Mouse (Mus musculus) midbrain, embryonic 15.5 days (tissue): ENCODE data around the gene Lxn. TPM values are rescaled to one million over a fixed set of nuclear protein-coding genes. Genes with fewer than 3 reads are reported as not detected.

ENCODE experiments used
- ATAC-seq: fragments of 200-750 bp; cut with Nextera tagmentation; replicated peaks from 2 replicates; pipeline ENCODE4 v1.8.0; 2017; ENCODE audit warnings: moderate TSS enrichment
- H3K27ac ChIP-seq: fragments of 300-500 bp; sonication (generic); 2 replicates; pipeline ENCODE4 v1.5.1; 2015; ENCODE audit warnings: mild to moderate bottlenecking, inconsistent platforms
- H3K27me3 ChIP-seq: fragments of 300-500 bp; sonication (generic); replicated peaks from 2 replicates; pipeline ENCODE4 v1.6.1; 2015; ENCODE audit warnings: inconsistent platforms
- H3K36me3 ChIP-seq: fragments of 300-500 bp; sonication (generic); replicated peaks from 2 replicates; pipeline ENCODE4 v1.6.1; 2015; ENCODE audit warnings: inconsistent platforms
- H3K4me1 ChIP-seq: fragments of 300-500 bp; sonication (generic); 2 replicates; pipeline ENCODE4 v1.6.1; 2015; ENCODE audit warnings: inconsistent platforms
- H3K4me2 ChIP-seq: fragments of 300-500 bp; sonication (generic); 2 replicates; pipeline ENCODE4 v1.6.1; 2015; ENCODE audit warnings: inconsistent platforms, mild to moderate bottlenecking, moderate library complexity
- H3K4me3 ChIP-seq: fragments of 300-500 bp; sonication (generic); 2 replicates; pipeline ENCODE4 v1.5.1; 2015; ENCODE audit warnings: mild to moderate bottlenecking, inconsistent platforms
- H3K9ac ChIP-seq: fragments of 300-500 bp; sonication (generic); 2 replicates; pipeline ENCODE4 v1.6.1; 2015; ENCODE audit warnings: mild to moderate bottlenecking, inconsistent platforms
- H3K9me3 ChIP-seq: fragments of 300-500 bp; sonication (generic); 2 replicates; pipeline ENCODE4 v1.6.1; 2016; ENCODE audit warnings: inconsistent platforms
- WGBS: fragments of 180-500 bp; shearing (Covaris S2); methylation state at CpG from one replicate; pipeline ENCODE4 v1.1.7; 2015; ENCODE audit warnings: mixed read lengths; 5-methylcytosine and 5-hydroxymethylcytosine counted together
- polyA plus RNA-seq: library from polyadenylated mRNA; unstranded; fragments of >200 nt; fragmentation: Nextera tagmentation; extraction: Ambion mirVana; gene quantifications from 2 replicates; pipeline ENCODE4 v1.2.1, GENCODE M21; 2015

Lxn gene
- polyA plus RNA-seq, 1 experiment from 2014 or later = 162 TPM

- H3K27ac ChIP-seq = no peak overlapping the region
- no peaks in the 10 kb centered on the region for H3K4me1 ChIP-seq
- no peaks in the 10 kb centered on the region for H3K27me3 ChIP-seq
- no peak overlapping the region for H3K4me3 ChIP-seq
- H3K4me2 ChIP-seq = no peak overlapping the region
- 65% methylated on average over 4 of the region's 4 CpGs for WGBS
- H3K9me3 ChIP-seq = no peaks in the 10 kb centered on the region
- no peak for ATAC-seq
- no peak overlapping the region for H3K9ac ChIP-seq
- H3K36me3 ChIP-seq = no peaks in the 10 kb centered on the region
Measured at GRCm38 (mm10) chr3:67490156-67490555, 26.4 kb upstream of the Lxn start.

GRCm38 (mm10) chr3:67485233-67485632 is 21.5 kb upstream of the Lxn start:
- no peaks in the 10 kb centered on the region for H3K36me3 ChIP-seq
- no peak for ATAC-seq
- H3K4me1 ChIP-seq = no peaks in the 10 kb centered on the region
- H3K9ac ChIP-seq = no peak overlapping the region
- no peak overlapping the region for H3K27ac ChIP-seq
- no peak overlapping the region for H3K4me3 ChIP-seq
- no peaks in the 10 kb centered on the region for H3K27me3 ChIP-seq
- 81% methylated on average over 2 of the region's 2 CpGs for WGBS
- no peaks in the 10 kb centered on the region for H3K9me3 ChIP-seq
- no peak overlapping the region for H3K4me2 ChIP-seq

- Histone ChIP-seq H3K4me3 (no peak overlapping the region), H3K9ac (no peak overlapping the region), H3K9me3 (no peaks in the 10 kb centered on the region), H3K27ac (no peak overlapping the region), H3K27me3 (no peaks in the 10 kb centered on the region), H3K36me3 (no peaks in the 10 kb centered on the region), H3K4me1 (no peaks in the 10 kb centered on the region), H3K4me2 (no peak overlapping the region)
- no peak for ATAC-seq
- 96% methylated on average over 10 of the region's 10 CpGs for WGBS
Measured at GRCm38 (mm10) chr3:67482400-67482799, 18.7 kb upstream of the Lxn start.

GRCm38 (mm10) chr3:67479806-67480205 is 16.1 kb upstream of the Lxn start:
- H3K4me2 ChIP-seq = no peak overlapping the region
- H3K36me3 ChIP-seq = peaks cover 9% of the 10 kb centered on the region; the same call in 1 of the 2 replicates
- H3K9me3 ChIP-seq = no peaks in the 10 kb centered on the region
- 95% methylated on average over 11 of the region's 11 CpGs for WGBS
- H3K9ac ChIP-seq = no peak overlapping the region
- H3K27me3 ChIP-seq = no peaks in the 10 kb centered on the region
- no peaks in the 10 kb centered on the region for H3K4me1 ChIP-seq
- no peak overlapping the region for H3K4me3 ChIP-seq
- no peak overlapping the region for H3K27ac ChIP-seq
- ATAC-seq = no peak

GRCm38 (mm10) chr3:67473438-67473837 is 9.7 kb upstream of the Lxn start:
- H3K27me3 ChIP-seq = no peaks in the 10 kb centered on the region
- peaks cover 19% of the 10 kb centered on the region; the same call in 1 of the 2 replicates for H3K36me3 ChIP-seq
- no peaks in the 10 kb centered on the region for H3K4me1 ChIP-seq
- 82% methylated on average over 6 of the region's 6 CpGs for WGBS
- no peak overlapping the region for H3K9ac ChIP-seq
- no peaks in the 10 kb centered on the region for H3K9me3 ChIP-seq
- ATAC-seq = no peak
- no peak overlapping the region for H3K4me3 ChIP-seq
- H3K4me2 ChIP-seq = no peak overlapping the region
- H3K27ac ChIP-seq = no peak overlapping the region

- Histone ChIP-seq H3K36me3 (peaks cover 24% of the 10 kb centered on the region; the same call in 1 of the 2 replicates), H3K27ac (no peak overlapping the region), H3K4me1 (no peaks in the 10 kb centered on the region), H3K4me3 (no peak overlapping the region), H3K27me3 (no peaks in the 10 kb centered on the region), H3K9me3 (no peaks in the 10 kb centered on the region), H3K4me2 (no peak overlapping the region), H3K9ac (no peak overlapping the region)
- ATAC-seq = no peak
- WGBS = 95% methylated on average over 4 of the region's 4 CpGs
Measured at GRCm38 (mm10) chr3:67471408-67472127, 7.8 kb upstream of the Lxn start.

- Histone ChIP-seq H3K4me2 (no peak overlapping the region), H3K27ac (no peak overlapping the region), H3K4me1 (peaks cover 20% of the 10 kb centered on the region), H3K36me3 (peaks cover 17% of the 10 kb centered on the region; the same call in 1 of the 2 replicates), H3K4me3 (no peak overlapping the region), H3K27me3 (no peaks in the 10 kb centered on the region), H3K9ac (no peak overlapping the region), H3K9me3 (no peaks in the 10 kb centered on the region)
- no peak for ATAC-seq
- WGBS = 94% methylated on average over 2 of the region's 2 CpGs
Measured at GRCm38 (mm10) chr3:67467281-67467680, 3.6 kb upstream of the Lxn start.

GRCm38 (mm10) chr3:67466576-67466975 is 2.9 kb upstream of the Lxn start:
- Histone ChIP-seq H3K27ac (no peak overlapping the region), H3K4me1 (peaks cover 20% of the 10 kb centered on the region), H3K27me3 (no peaks in the 10 kb centered on the region), H3K4me2 (no peak overlapping the region), H3K9me3 (no peaks in the 10 kb centered on the region), H3K9ac (no peak overlapping the region), H3K4me3 (no peak overlapping the region), H3K36me3 (peaks cover 17% of the 10 kb centered on the region; the same call in 1 of the 2 replicates)
- ATAC-seq = no peak
- 93% methylated on average over 5 of the region's 5 CpGs for WGBS

GRCm38 (mm10) chr3:67463001-67463400 is 725 bp downstream of the Lxn start:
- Histone ChIP-seq H3K9me3 (no peaks in the 10 kb centered on the region), H3K27ac (peak overlapping the region; percentile 79), H3K36me3 (peaks cover 4% of the 10 kb centered on the region; the same call in 1 of the 2 replicates), H3K4me2 (peak overlapping the region; percentile 90), H3K27me3 (no peaks in the 10 kb centered on the region), H3K4me3 (peak overlapping the region; percentile 68), H3K9ac (peak overlapping the region; percentile 79), H3K4me1 (peaks cover 20% of the 10 kb centered on the region)
- ATAC-seq = no peak
- 3% methylated on average over 12 of the region's 12 CpGs for WGBS

- ATAC-seq = no peak
- Histone ChIP-seq H3K27me3 (no peaks in the 10 kb centered on the region), H3K4me3 (peak overlapping the region; percentile 68), H3K4me2 (peak overlapping the region; percentile 90), H3K9me3 (no peaks in the 10 kb centered on the region), H3K36me3 (peaks cover 5% of the 10 kb centered on the region; the same call in 1 of the 2 replicates), H3K9ac (0 out of 2 replicates have a peak overlapping the region, but pooled peaks have one; percentile 15), H3K27ac (peak overlapping the region; percentile 45; the same call in 1 of the 2 replicates), H3K4me1 (peaks cover 20% of the 10 kb centered on the region)
- WGBS = 54% methylated on average over 10 of the region's 10 CpGs
Measured at GRCm38 (mm10) chr3:67462578-67462977, 1.1 kb downstream of the Lxn start.

GRCm38 (mm10) chr3:67462015-67462414 is 1.7 kb downstream of the Lxn start:
- Histone ChIP-seq H3K4me3 (peak overlapping the region; percentile 68; the same call in 1 of the 2 replicates), H3K27me3 (no peaks in the 10 kb centered on the region), H3K4me2 (peak overlapping the region; percentile 90; the same call in 1 of the 2 replicates), H3K36me3 (peaks cover 9% of the 10 kb centered on the region; the same call in 1 of the 2 replicates), H3K27ac (0 out of 2 replicates have a peak overlapping the region, but pooled peaks have one; percentile 27), H3K4me1 (peaks cover 20% of the 10 kb centered on the region), H3K9ac (no peak overlapping the region), H3K9me3 (no peaks in the 10 kb centered on the region)
- WGBS = 66% methylated on average over 7 of the region's 7 CpGs
- no peak for ATAC-seq

- no peak for ATAC-seq
- no peaks in the 10 kb centered on the region for H3K9me3 ChIP-seq
- 27% methylated on average over 3 of the region's 3 CpGs for WGBS
- H3K4me3 ChIP-seq = no peak overlapping the region
- no peak overlapping the region for H3K9ac ChIP-seq
- H3K27ac ChIP-seq = peak overlapping the region; percentile 64
- peaks cover 28% of the 10 kb centered on the region for H3K36me3 ChIP-seq
- no peak overlapping the region for H3K4me2 ChIP-seq
- H3K27me3 ChIP-seq = no peaks in the 10 kb centered on the region
- peaks cover 20% of the 10 kb centered on the region for H3K4me1 ChIP-seq
Measured at GRCm38 (mm10) chr3:67459881-67460280, 3.8 kb downstream of the Lxn start.
